Mouse (Mus musculus): ENCODE results near the gene Jak3.
"Not testable (repeated sequence)": the region's sequence is repeated elsewhere in the genome, so short reads cannot be mapped to it uniquely, and the experiment has no call there.

DNA sequence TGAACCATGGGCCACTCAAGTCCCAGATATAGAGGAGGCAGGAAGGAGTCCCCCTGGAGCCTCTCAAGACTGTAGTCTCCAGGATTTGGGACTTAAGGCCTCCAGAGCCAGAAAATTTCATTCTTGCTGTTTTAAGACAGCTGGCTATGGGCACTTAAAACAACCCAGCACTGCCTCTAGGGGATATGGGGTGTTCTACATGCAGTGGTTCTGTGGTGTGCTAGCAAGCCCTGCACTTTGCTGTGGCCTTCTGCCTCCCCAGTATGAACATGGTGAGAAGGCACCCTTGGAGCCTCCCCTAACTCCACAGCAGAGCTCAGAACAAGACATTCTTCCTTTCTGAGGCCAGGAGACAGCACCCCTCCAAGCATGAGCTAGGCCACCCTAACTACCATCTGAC, 62.2 kb downstream of the Jak3 start:
- TF ChIP-seq CTCF (conservative IDR thresholded peaks at IDR 0.05; ENCODE audit: low read length); NANOG (IDR thresholded peaks at IDR 0.05; ENCODE audit: borderline replicate concordance, low read length): not testable (repeated sequence)

Data from E14TG2a.4 (cell line).